Mouse (Mus musculus): ENCODE data around the gene Eif4g1. TPM values are rescaled to one million over a fixed set of nuclear protein-coding genes. Genes with fewer than 3 reads are reported as not detected.

Eif4g1 gene
- polyA plus RNA-seq, 1 experiment from 2014 or later, result 140 TPM

DNA sequence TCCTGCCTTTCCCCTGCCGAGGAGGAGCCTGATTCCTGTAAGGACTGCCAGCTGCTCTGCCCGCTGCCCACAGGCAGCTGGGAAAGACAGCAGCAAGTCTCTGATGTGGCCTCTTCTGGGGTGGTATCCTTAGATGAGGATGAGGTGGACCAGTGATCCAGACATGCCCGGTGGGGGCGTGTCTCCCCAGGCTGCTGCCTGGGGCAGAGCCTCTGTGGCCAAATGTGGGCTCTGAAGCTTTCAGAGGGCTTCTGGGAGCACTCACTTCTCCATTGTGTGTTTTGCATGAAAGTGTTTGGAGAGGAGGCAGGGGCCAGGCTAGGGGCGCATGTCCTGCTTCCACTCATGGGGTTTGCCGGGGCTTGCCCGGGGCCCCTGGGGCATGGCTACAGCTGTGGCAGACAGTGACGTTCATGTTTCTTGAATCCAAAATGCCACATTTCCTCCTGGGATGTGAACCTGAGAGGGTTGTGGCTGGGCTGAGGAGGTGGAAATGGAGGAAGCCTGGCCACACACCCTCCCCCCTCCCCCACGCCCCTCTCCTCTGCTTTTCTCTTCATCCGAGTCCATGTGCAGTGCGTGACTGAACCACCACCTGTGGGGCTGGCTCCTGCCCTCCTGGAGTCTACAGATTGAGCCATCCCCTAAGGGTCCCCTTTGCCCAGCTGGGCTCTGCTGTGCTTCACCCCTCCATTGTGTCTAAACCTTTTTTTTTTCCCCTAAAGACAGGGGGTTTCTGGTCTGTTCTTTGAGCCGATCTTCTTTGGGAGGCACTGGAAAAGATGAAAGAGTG, 33.8 kb downstream of the Eif4g1 start:
- 29% methylated on average over 12 of the region's 12 CpGs for WGBS
- Histone ChIP-seq H3K27ac (ENCODE audit: low read length) (no peak overlapping the region), H3K4me2 (ENCODE audit: low read depth, low read length) (no peak overlapping the region), H3K9me3 (ENCODE audit: control insufficient read depth, low read length) (no peaks in the 10 kb centered on the region), H3K9ac (ENCODE audit: low read length) (peak overlapping the region; percentile 2; the same call in 1 of the 2 replicates), H3K4me1 (replicated peaks; ENCODE audit: control insufficient read depth, insufficient read depth, low read length) (peaks cover 11% of the 10 kb centered on the region), H3K27me3 (ENCODE audit: control insufficient read depth, insufficient read depth, low read depth, low read length) (no peaks in the 10 kb centered on the region), H3K36me3 (ENCODE audit: control insufficient read depth, insufficient read depth, low read length) (no peaks in the 10 kb centered on the region), H3K4me3 (ENCODE audit: low read length) (no peak overlapping the region)
- ATAC-seq (ENCODE audit: low read depth), result peak; percentile 12; the same call in 1 of the 2 replicates

DNA sequence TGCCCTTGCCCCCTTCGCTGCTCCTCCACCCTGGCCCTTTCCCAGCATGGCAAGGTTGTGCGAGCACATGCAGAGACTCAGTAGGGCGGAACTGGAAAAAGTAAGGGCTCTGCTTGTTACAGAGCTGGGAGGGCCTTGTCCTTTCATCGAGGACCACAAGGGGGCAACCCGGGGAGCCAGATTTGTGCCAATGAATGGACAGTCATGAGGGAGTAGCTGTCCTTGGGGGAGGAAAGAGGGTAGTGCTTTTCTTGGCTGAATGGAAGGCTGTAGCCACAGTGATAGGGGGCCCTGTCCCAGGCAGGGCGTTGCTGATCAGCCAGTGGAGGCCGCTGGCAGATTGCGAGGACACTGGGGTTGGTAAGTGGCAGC, 34.4 kb downstream of the Eif4g1 start:
- no peak overlapping the region for H3K27ac ChIP-seq (ENCODE audit: low read length)
- 10% methylated on average over 8 of the region's 8 CpGs for WGBS

DNA sequence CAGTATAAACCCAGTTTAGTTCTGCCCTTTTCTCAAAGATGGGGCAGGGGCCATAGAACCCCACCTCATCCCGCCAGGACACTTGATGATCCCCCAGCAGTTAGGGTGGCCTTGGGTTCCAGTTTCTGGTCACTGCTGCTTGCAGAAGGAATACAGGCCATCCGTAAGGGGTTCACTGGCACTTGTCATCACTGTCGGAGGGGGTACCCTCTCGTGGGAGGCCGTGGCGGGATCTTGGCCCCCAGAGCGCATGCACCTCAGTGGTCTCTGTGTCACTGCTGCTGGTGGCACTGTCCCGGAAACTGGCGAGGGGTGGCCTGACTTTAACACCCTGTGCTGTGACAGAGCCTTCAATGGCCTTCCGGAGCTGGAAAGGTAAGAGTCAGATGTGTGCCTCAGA, 35.0 kb downstream of the Eif4g1 start:
- no peak overlapping the region for H3K9ac ChIP-seq (ENCODE audit: low read length)
- ATAC-seq (ENCODE audit: low read depth), result no peak
- H3K4me2 ChIP-seq (ENCODE audit: low read depth, low read length), result no peak overlapping the region
- H3K27ac ChIP-seq (ENCODE audit: low read length), result no peak overlapping the region
- WGBS, result 93% methylated on average over 10 of the region's 10 CpGs
- no peaks in the 10 kb centered on the region for H3K27me3 ChIP-seq (ENCODE audit: control insufficient read depth, insufficient read depth, low read depth, low read length)
- no peaks in the 10 kb centered on the region for H3K36me3 ChIP-seq (ENCODE audit: control insufficient read depth, insufficient read depth, low read length)
- H3K4me1 ChIP-seq (replicated peaks; ENCODE audit: control insufficient read depth, insufficient read depth, low read length), result peaks cover 11% of the 10 kb centered on the region
- no peaks in the 10 kb centered on the region for H3K9me3 ChIP-seq (ENCODE audit: control insufficient read depth, low read length)
- H3K4me3 ChIP-seq (ENCODE audit: low read length), result no peak overlapping the region

More for the DNA sequence above, 34.4 kb downstream of the Eif4g1 start:
- H3K4me2 ChIP-seq (ENCODE audit: low read depth, low read length), result no peak overlapping the region
- H3K9me3 ChIP-seq (ENCODE audit: control insufficient read depth, low read length), result no peaks in the 10 kb centered on the region
- H3K36me3 ChIP-seq (ENCODE audit: control insufficient read depth, insufficient read depth, low read length), result no peaks in the 10 kb centered on the region
- peaks cover 11% of the 10 kb centered on the region for H3K4me1 ChIP-seq (replicated peaks; ENCODE audit: control insufficient read depth, insufficient read depth, low read length)
- peak overlapping the region; percentile 2; the same call in 1 of the 2 replicates for H3K9ac ChIP-seq (ENCODE audit: low read length)
- peak; percentile 77 for ATAC-seq (ENCODE audit: low read depth)
- no peaks in the 10 kb centered on the region for H3K27me3 ChIP-seq (ENCODE audit: control insufficient read depth, insufficient read depth, low read depth, low read length)
- no peak overlapping the region for H3K4me3 ChIP-seq (ENCODE audit: low read length)

DNA sequence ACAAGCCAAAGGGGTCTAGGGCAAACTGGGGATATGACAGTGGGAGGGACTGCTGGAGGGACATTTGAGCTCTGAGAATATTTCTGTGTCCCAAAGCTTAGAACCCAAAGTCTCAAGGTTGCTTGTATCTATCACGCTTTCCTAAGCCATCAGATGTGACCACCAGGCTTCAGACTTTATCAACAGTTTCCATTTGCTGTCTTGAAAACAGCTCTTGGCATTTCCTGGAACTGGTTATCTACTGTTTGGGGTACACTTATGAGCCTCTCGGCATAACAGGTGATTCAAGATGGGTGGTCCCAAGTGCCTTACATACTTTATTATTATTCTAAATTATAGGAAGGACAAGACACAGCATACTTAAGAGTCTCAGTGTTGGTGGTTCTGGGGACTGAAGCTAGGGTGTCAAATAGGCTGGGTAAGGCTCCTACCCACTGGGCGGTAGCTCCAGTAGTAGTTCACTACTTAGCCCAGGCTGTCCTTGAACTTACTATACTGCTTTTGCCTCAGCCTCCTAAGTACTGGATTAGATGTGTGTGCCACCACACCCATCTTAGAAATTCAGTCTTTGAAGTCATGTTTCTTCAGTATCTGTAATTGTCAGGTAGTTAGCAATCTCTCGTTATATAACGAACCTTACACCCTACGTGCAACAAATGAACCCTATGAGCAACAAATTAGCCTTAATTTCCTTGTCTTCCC, 35.7 kb downstream of the Eif4g1 start:
- ATAC-seq (ENCODE audit: low read depth), result no peak
- H3K27ac ChIP-seq (ENCODE audit: low read length), result no peak overlapping the region
- peaks cover 11% of the 10 kb centered on the region for H3K4me1 ChIP-seq (replicated peaks; ENCODE audit: control insufficient read depth, insufficient read depth, low read length)
- H3K4me2 ChIP-seq (ENCODE audit: low read depth, low read length), result no peak overlapping the region
- no peaks in the 10 kb centered on the region for H3K36me3 ChIP-seq (ENCODE audit: control insufficient read depth, insufficient read depth, low read length)
- 84% methylated on average over 6 of the region's 6 CpGs for WGBS
- no peak overlapping the region for H3K9ac ChIP-seq (ENCODE audit: low read length)
- no peak overlapping the region for H3K4me3 ChIP-seq (ENCODE audit: low read length)
- no peaks in the 10 kb centered on the region for H3K27me3 ChIP-seq (ENCODE audit: control insufficient read depth, insufficient read depth, low read depth, low read length)
- H3K9me3 ChIP-seq (ENCODE audit: control insufficient read depth, low read length), result no peaks in the 10 kb centered on the region

DNA sequence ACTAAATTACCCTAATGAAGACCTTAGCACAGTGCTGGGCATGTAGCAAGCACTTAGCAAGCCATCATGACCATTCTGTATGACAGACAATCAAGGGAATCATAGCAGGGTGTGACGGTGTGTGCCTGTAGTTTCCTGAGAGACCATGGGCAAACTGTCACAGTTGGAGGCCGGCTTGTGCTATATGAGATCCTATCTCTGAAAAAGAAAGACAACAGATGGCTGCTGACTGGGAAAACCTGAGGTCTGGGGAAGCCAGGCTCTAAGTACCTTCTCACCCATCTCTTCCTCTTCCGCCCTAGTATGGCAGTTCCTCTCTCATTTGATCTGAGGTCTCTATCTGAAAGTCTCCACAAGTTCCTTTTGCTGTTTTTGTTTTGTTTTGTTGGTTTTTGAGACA, 37.7 kb downstream of the Eif4g1 start:
- ATAC-seq (ENCODE audit: low read depth), result no peak
- Histone ChIP-seq H3K36me3 (ENCODE audit: control insufficient read depth, insufficient read depth, low read length) (peaks cover 2% of the 10 kb centered on the region; the same call in 1 of the 2 replicates), H3K4me1 (replicated peaks; ENCODE audit: control insufficient read depth, insufficient read depth, low read length) (peaks cover 11% of the 10 kb centered on the region), H3K4me2 (ENCODE audit: low read depth, low read length) (no peak overlapping the region), H3K9ac (ENCODE audit: low read length) (no peak overlapping the region), H3K4me3 (ENCODE audit: low read length) (no peak overlapping the region), H3K9me3 (ENCODE audit: control insufficient read depth, low read length) (no peaks in the 10 kb centered on the region), H3K27ac (ENCODE audit: low read length) (no peak overlapping the region), H3K27me3 (ENCODE audit: control insufficient read depth, insufficient read depth, low read depth, low read length) (no peaks in the 10 kb centered on the region)
- WGBS, result 84% methylated on average over 3 of the region's 3 CpGs

DNA sequence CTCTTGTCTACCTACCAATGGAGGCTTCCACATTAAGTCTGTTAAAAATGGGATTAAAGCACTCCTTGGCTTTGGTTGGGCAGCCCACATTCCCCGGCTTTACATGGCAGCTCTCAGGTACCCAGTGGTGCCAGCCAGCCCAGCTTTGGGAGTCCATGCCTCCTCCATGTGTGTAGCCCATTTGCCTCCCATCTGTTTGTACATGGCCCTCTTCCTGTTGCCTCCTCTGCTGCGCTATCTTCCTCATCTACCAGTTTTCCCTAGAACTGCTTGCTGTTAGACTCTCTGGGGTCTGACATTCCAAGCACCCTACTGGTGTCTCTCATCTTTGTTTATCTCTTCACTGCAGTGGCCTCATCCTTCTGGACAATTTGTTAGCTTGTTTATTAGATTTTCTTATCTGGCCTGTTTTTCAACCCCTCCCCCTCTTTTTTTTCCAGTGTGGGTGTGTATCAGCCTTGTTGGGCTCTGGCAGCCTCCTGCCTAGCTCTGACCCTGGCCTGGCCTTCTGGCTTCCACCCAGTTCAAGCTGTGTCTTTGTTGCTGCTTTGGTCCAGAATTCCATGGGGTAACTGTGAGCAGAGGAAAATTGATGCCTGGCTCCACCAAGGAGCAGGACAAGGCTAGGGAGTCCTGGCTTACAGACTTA, 38.4 kb downstream of the Eif4g1 start:
- 84% methylated on average over 2 of the region's 2 CpGs for WGBS
- Histone ChIP-seq H3K4me2 (ENCODE audit: low read depth, low read length) (no peak overlapping the region), H3K9me3 (ENCODE audit: control insufficient read depth, low read length) (no peaks in the 10 kb centered on the region), H3K9ac (ENCODE audit: low read length) (no peak overlapping the region), H3K27ac (ENCODE audit: low read length) (no peak overlapping the region), H3K36me3 (ENCODE audit: control insufficient read depth, insufficient read depth, low read length) (peaks cover 2% of the 10 kb centered on the region), H3K27me3 (ENCODE audit: control insufficient read depth, insufficient read depth, low read depth, low read length) (no peaks in the 10 kb centered on the region), H3K4me1 (replicated peaks; ENCODE audit: control insufficient read depth, insufficient read depth, low read length) (peaks cover 9% of the 10 kb centered on the region), H3K4me3 (ENCODE audit: low read length) (no peak overlapping the region)
- ATAC-seq (ENCODE audit: low read depth), result no peak

DNA sequence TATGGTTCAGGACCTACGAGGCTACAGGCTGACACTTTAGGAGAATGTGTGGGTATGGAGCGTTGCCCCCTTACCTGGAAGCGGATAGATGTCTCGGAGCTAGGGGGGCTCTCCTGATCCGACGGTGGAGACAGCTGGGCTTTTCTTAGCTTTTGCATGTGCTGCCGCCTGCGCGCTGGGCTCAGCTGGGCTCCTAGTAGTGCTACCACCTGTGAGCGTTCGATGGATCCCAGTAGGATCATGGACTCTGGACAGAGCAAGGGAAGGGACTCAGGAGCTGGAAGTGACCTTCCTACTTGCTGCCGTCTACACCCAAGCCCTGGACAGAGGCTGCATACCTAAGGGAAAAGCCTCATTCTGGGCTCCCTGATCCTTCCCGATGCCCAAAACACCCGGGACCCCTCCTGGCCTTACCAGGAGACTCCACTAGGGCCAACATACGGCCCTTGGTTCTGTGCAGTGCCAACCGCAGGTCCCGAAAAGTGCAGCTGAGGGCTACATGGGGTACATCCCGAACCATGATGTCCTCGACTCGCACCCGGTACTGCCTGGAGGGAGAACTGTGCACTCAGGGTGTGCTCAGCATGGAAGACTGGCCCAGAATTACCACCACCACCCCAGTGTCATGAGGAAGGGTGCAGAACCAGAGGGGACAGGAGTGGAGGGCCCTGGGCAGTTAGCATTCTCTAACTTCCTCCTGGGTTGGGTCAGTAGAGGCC, 40.3 kb downstream of the Eif4g1 start:
- Histone ChIP-seq H3K27ac (ENCODE audit: low read length) (no peak overlapping the region), H3K4me3 (ENCODE audit: low read length) (no peak overlapping the region), H3K27me3 (ENCODE audit: control insufficient read depth, insufficient read depth, low read depth, low read length) (no peaks in the 10 kb centered on the region), H3K4me1 (replicated peaks; ENCODE audit: control insufficient read depth, insufficient read depth, low read length) (no peaks in the 10 kb centered on the region; the same call in 1 of the 2 replicates), H3K9me3 (ENCODE audit: control insufficient read depth, low read length) (no peaks in the 10 kb centered on the region), H3K36me3 (ENCODE audit: control insufficient read depth, insufficient read depth, low read length) (peaks cover 2% of the 10 kb centered on the region), H3K9ac (ENCODE audit: low read length) (no peak overlapping the region), H3K4me2 (ENCODE audit: low read depth, low read length) (no peak overlapping the region)
- no peak for ATAC-seq (ENCODE audit: low read depth)
- WGBS, result 91% methylated on average over 21 of the region's 21 CpGs

DNA sequence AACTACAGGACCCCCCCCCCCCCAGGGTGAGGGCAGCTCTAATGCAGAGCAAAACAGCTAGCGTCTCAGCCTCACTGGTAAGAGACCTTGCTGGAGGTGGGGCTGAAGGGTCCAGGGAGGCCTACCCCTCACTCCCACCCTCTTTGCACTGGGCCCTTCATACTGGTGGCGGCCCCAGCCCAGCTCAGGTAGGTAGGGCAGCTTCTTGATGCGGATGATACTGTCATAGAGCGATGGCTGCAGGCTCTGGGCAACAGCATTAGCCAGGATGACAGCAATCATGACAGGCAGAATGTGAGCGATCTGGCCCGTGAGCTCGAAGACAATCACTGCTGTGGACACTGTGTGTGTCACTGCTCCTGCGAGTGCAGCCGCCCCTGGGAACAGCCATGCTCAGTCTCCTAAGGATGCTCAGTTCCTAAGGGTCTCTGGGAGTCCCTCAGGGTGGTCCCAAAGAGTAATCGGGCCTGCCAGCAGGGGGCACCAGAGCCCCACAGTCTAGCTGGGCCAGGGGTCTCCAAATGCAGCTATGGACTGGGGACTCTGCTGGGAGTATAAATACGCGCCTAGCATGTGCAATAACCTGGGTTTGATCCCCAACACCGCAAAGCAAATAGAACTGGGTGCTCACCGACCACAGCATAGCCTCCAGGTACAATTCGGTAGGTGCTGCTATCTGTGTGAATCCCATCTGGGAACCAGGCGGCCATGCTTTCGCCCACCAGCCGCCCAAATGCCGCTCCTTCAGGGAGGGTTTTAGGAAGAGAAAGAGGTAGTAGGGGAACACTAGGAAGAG, 41.0 kb downstream of the Eif4g1 start:
- H3K9ac ChIP-seq (ENCODE audit: low read length), result no peak overlapping the region
- 76% methylated on average over 19 of the region's 19 CpGs for WGBS
- H3K4me2 ChIP-seq (ENCODE audit: low read depth, low read length), result no peak overlapping the region
- ATAC-seq (ENCODE audit: low read depth), result no peak
- no peak overlapping the region for H3K27ac ChIP-seq (ENCODE audit: low read length)
- H3K36me3 ChIP-seq (ENCODE audit: control insufficient read depth, insufficient read depth, low read length), result peaks cover 2% of the 10 kb centered on the region
- no peaks in the 10 kb centered on the region; the same call in 1 of the 2 replicates for H3K4me1 ChIP-seq (replicated peaks; ENCODE audit: control insufficient read depth, insufficient read depth, low read length)
- H3K9me3 ChIP-seq (ENCODE audit: control insufficient read depth, low read length), result no peaks in the 10 kb centered on the region
- H3K4me3 ChIP-seq (ENCODE audit: low read length), result no peak overlapping the region
- H3K27me3 ChIP-seq (ENCODE audit: control insufficient read depth, insufficient read depth, low read depth, low read length), result no peaks in the 10 kb centered on the region

All from lung, embryonic 16.5 days (tissue).